Mouse (Mus musculus) embryonic facial prominence, embryonic 14.5 days (tissue): ENCODE data around the gene Prkn. TPM values are rescaled to one million over a fixed set of nuclear protein-coding genes. Genes with fewer than 3 reads are reported as not detected.

Experiments used
- ATAC-seq: fragments of 200-750 bp; cut with Nextera tagmentation; 2 replicates; pipeline ENCODE4 v1.8.0; 2017; ENCODE audit warnings: low read depth, moderate number of reproducible peaks, moderate TSS enrichment
- DNase-seq: peaks from one replicate; pipeline ENCODE4 v3.0.0-alpha.2; 2015; ENCODE audit warnings: low spot score
- H3K27ac ChIP-seq: fragments of 300-500 bp; sonication (generic); replicated peaks from 2 replicates; pipeline ENCODE4 v1.5.1; 2014; ENCODE audit warnings: low read depth, mild to moderate bottlenecking, low read length, moderate library complexity
- H3K27me3 ChIP-seq: fragments of 300-500 bp; sonication (generic); replicated peaks from 2 replicates; pipeline ENCODE4 v1.6.1; 2014; ENCODE audit warnings: low read length; ENCODE audit not compliant: control insufficient read depth, insufficient read depth
- H3K36me3 ChIP-seq: fragments of 300-500 bp; sonication (generic); 2 replicates; pipeline ENCODE4 v1.6.1; 2014; ENCODE audit warnings: low read length, mixed read lengths; ENCODE audit not compliant: control insufficient read depth, insufficient read depth
- H3K4me1 ChIP-seq: fragments of 300-500 bp; sonication (generic); 2 replicates; pipeline ENCODE4 v1.6.1; 2014; ENCODE audit warnings: antibody characterized with exemption, low read length; ENCODE audit not compliant: control insufficient read depth, insufficient read depth
- H3K4me2 ChIP-seq: fragments of 300-500 bp; sonication (generic); 2 replicates; pipeline ENCODE4 v1.6.1; 2014; ENCODE audit warnings: low read depth, mild to moderate bottlenecking, low read length, moderate library complexity, mixed read lengths
- H3K4me3 ChIP-seq: fragments of 300-500 bp; sonication (generic); 2 replicates; pipeline ENCODE4 v1.5.1; 2014; ENCODE audit warnings: low read depth, mild to moderate bottlenecking, low read length
- H3K9ac ChIP-seq: fragments of 300-500 bp; sonication (generic); 2 replicates; pipeline ENCODE4 v1.6.1; 2014; ENCODE audit warnings: low read depth, mild to moderate bottlenecking, low read length, moderate library complexity, mixed read lengths
- H3K9me3 ChIP-seq: fragments of 300-500 bp; sonication (generic); 2 replicates; pipeline ENCODE4 v1.6.1; 2016; ENCODE audit warnings: low read length; ENCODE audit not compliant: control insufficient read depth
- WGBS: fragments of 180-500 bp; shearing (Covaris S2); extraction: QIAGEN DNeasy Blood & Tissue Kit; methylation state at CpG from one replicate; pipeline ENCODE4 v1.1.7; 2014; 5-methylcytosine and 5-hydroxymethylcytosine counted together
- polyA plus RNA-seq: library from polyadenylated mRNA; unstranded; fragments of >200 nt; fragmentation: Nextera tagmentation; extraction: Ambion mirVana; gene quantifications from 2 replicates; pipeline ENCODE4 v1.2.1, GENCODE M21; 2014

Prkn gene
- polyA plus RNA-seq, 1 experiment from 2014 or later, result 2.9 TPM

GRCm38 (mm10) chr17:10947614-10948013 is 107.4 kb downstream of the Prkn start:
- 82% methylated on average over 2 of the region's 2 CpGs for WGBS
- Histone ChIP-seq H3K27me3 (no peaks in the 10 kb centered on the region), H3K27ac (no peak overlapping the region), H3K4me1 (no peaks in the 10 kb centered on the region), H3K9me3 (no peaks in the 10 kb centered on the region), H3K36me3 (no peaks in the 10 kb centered on the region), H3K4me2 (no peak overlapping the region), H3K9ac (no peak overlapping the region), H3K4me3 (no peak overlapping the region)
- DNase-seq (no peak), ATAC-seq (no peak)

GRCm38 (mm10) chr17:10959066-10959864 is 119.1 kb downstream of the Prkn start:
- no peaks in the 10 kb centered on the region for H3K27me3 ChIP-seq
- H3K4me2 ChIP-seq, result no peak overlapping the region
- no peak for DNase-seq
- H3K9me3 ChIP-seq, result no peaks in the 10 kb centered on the region
- H3K4me1 ChIP-seq, result no peaks in the 10 kb centered on the region
- no peak overlapping the region for H3K4me3 ChIP-seq
- WGBS, result 75% methylated on average over 10 of the region's 10 CpGs
- H3K27ac ChIP-seq, result no peak overlapping the region
- H3K36me3 ChIP-seq, result no peaks in the 10 kb centered on the region
- ATAC-seq, result no peak
- H3K9ac ChIP-seq, result no peak overlapping the region

- no peaks in the 10 kb centered on the region for H3K4me1 ChIP-seq
- WGBS, result 92% methylated on average over 5 of the region's 5 CpGs
- no peak overlapping the region for H3K27ac ChIP-seq
- H3K4me2 ChIP-seq, result no peak overlapping the region
- no peaks in the 10 kb centered on the region for H3K27me3 ChIP-seq
- no peaks in the 10 kb centered on the region for H3K36me3 ChIP-seq
- H3K9ac ChIP-seq, result no peak overlapping the region
- ATAC-seq, result no peak
- no peak for DNase-seq
- no peaks in the 10 kb centered on the region for H3K9me3 ChIP-seq
- H3K4me3 ChIP-seq, result no peak overlapping the region
These were observed 122.0 kb downstream of the Prkn start for GRCm38 (mm10) chr17:10962151-10962550.

GRCm38 (mm10) chr17:10982136-10982535 is 142.0 kb downstream of the Prkn start:
- no peak for ATAC-seq
- H3K9ac ChIP-seq, result no peak overlapping the region
- DNase-seq, result no peak
- 0 out of 2 replicates have a peak, but pooled peaks cover 3% of the 10 kb centered on the region for H3K9me3 ChIP-seq
- no peak overlapping the region for H3K4me3 ChIP-seq
- no peaks in the 10 kb centered on the region for H3K36me3 ChIP-seq
- no peaks in the 10 kb centered on the region for H3K4me1 ChIP-seq
- H3K4me2 ChIP-seq, result no peak overlapping the region
- no peak overlapping the region for H3K27ac ChIP-seq
- WGBS, result 52% methylated on average over 4 of the region's 4 CpGs
- H3K27me3 ChIP-seq, result no peaks in the 10 kb centered on the region

GRCm38 (mm10) chr17:10987040-10987439 is 146.9 kb downstream of the Prkn start:
- no peaks in the 10 kb centered on the region for H3K4me1 ChIP-seq
- no peak overlapping the region for H3K4me2 ChIP-seq
- no peak overlapping the region for H3K9ac ChIP-seq
- H3K27ac ChIP-seq, result no peak overlapping the region
- H3K4me3 ChIP-seq, result no peak overlapping the region
- no peaks in the 10 kb centered on the region for H3K36me3 ChIP-seq
- H3K27me3 ChIP-seq, result no peaks in the 10 kb centered on the region
- H3K9me3 ChIP-seq, result no peaks in the 10 kb centered on the region
- ATAC-seq, result no peak
- peak; percentile 26 for DNase-seq
- WGBS, result 62% methylated on average over 4 of the region's 4 CpGs

- H3K9ac ChIP-seq, result no peak overlapping the region
- no peaks in the 10 kb centered on the region for H3K36me3 ChIP-seq
- no peak for DNase-seq
- no peak overlapping the region for H3K4me3 ChIP-seq
- H3K27ac ChIP-seq, result no peak overlapping the region
- WGBS, result 58% methylated on average over 5 of the region's 5 CpGs
- no peaks in the 10 kb centered on the region for H3K9me3 ChIP-seq
- no peaks in the 10 kb centered on the region for H3K4me1 ChIP-seq
- no peak overlapping the region for H3K4me2 ChIP-seq
- ATAC-seq, result no peak
- no peaks in the 10 kb centered on the region for H3K27me3 ChIP-seq
These were observed 157.1 kb downstream of the Prkn start for GRCm38 (mm10) chr17:10997291-10997690.

- no peaks in the 10 kb centered on the region for H3K36me3 ChIP-seq
- no peak for DNase-seq
- no peaks in the 10 kb centered on the region for H3K27me3 ChIP-seq
- H3K4me1 ChIP-seq, result no peaks in the 10 kb centered on the region
- no peaks in the 10 kb centered on the region for H3K9me3 ChIP-seq
- ATAC-seq, result no peak
- H3K4me3 ChIP-seq, result no peak overlapping the region
- 70% methylated on average over 2 of the region's 2 CpGs for WGBS
- no peak overlapping the region for H3K27ac ChIP-seq
- no peak overlapping the region for H3K4me2 ChIP-seq
- no peak overlapping the region for H3K9ac ChIP-seq
These were observed 183.2 kb downstream of the Prkn start for GRCm38 (mm10) chr17:11023371-11023770.

GRCm38 (mm10) chr17:11029348-11029747 is 189.2 kb downstream of the Prkn start:
- no peak overlapping the region for H3K4me3 ChIP-seq
- H3K9ac ChIP-seq, result no peak overlapping the region
- no peak overlapping the region for H3K4me2 ChIP-seq
- H3K4me1 ChIP-seq, result 0 out of 2 replicates have a peak, but pooled peaks cover 5% of the 10 kb centered on the region
- no peak for ATAC-seq
- 88% methylated on average over 4 of the region's 4 CpGs for WGBS
- no peaks in the 10 kb centered on the region for H3K36me3 ChIP-seq
- no peaks in the 10 kb centered on the region for H3K9me3 ChIP-seq
- H3K27me3 ChIP-seq, result no peaks in the 10 kb centered on the region
- DNase-seq, result no peak
- H3K27ac ChIP-seq, result no peak overlapping the region

- Histone ChIP-seq H3K4me2 (no peak overlapping the region), H3K27me3 (no peaks in the 10 kb centered on the region), H3K9me3 (no peaks in the 10 kb centered on the region), H3K27ac (no peak overlapping the region), H3K4me3 (no peak overlapping the region), H3K36me3 (no peaks in the 10 kb centered on the region), H3K9ac (no peak overlapping the region), H3K4me1 (0 out of 2 replicates have a peak, but pooled peaks cover 5% of the 10 kb centered on the region)
- DNase-seq (peak; percentile 48), ATAC-seq (no peak)
- 72% methylated on average over 4 of the region's 4 CpGs for WGBS
These were observed 190.8 kb downstream of the Prkn start for GRCm38 (mm10) chr17:11030936-11031335.
